Mouse (Mus musculus) T-cell, adult 2 months (primary cell): ENCODE data around the gene Epha6.
A peak's percentile ranks its signal among the peaks of the same experiment; 100 is the strongest.
"Not testable (repeated sequence)": the region's sequence is repeated elsewhere in the genome, so short reads cannot be mapped to it uniquely, and the experiment has no call there.

Source experiments
- DNase-seq: peaks from one replicate; pipeline ENCODE4 v3.0.0; 2022; ENCODE audit warnings: low spot score

Epha6 gene

DNA sequence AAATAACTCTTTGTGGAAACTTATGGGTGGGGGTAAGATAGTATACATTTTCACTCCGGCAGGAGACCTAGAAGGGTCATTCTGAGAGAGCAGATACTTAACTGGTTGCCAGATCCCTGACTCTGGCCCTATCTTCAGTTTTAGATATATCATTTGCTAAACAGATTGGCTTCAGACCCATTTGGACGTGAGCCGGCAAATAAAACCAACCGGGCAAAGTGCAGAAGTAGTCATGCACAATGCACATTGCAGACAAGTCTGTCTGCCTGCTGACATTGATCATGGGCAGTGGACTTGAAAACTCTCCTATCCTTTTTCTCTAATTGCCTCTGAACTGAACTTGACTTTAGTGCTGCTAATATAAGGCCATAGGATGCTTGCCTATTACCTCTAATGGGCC, 681.6 kb downstream of the Epha6 start:
- no peak for DNase-seq

DNA sequence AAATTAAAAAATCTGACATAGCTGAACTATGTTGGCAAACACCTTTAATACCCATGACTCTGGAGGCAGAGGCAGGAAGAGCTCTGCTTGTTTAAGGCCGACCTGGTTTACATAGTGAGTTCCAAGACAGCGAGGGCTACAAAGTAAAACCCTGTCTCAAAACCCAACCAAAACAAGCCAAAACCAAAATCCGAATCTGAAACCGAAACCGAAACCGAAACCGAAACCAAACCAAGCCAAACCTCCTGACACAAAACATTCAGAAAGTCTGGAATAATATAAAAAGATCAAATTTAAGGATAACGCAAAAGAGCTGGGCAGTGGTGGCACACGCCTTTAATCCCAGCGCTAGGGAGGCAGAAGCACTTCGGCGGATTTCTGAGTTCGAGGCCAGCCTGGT, 725.3 kb downstream of the Epha6 start:
- DNase-seq = no peak

DNA sequence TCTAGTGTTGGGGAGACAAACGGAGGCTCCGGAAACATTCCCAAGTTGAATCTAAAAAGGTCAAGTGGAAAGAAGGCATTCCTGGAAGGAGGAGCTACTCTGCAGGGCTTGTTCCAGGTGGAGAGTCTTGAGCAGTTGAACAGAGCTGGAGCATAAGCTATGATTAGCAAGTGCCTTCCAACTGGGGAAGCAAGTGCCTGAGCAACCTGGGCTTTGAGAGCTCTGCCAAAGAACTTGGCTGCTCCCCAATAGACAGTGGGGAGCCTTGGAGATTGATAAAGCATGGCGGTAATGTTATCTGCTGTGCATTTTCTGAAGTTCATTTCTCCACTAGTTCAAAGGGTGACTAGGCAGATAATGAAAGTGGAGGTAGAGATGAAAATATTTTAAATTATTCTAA, 733.5 kb downstream of the Epha6 start:
- no peak for DNase-seq

DNA sequence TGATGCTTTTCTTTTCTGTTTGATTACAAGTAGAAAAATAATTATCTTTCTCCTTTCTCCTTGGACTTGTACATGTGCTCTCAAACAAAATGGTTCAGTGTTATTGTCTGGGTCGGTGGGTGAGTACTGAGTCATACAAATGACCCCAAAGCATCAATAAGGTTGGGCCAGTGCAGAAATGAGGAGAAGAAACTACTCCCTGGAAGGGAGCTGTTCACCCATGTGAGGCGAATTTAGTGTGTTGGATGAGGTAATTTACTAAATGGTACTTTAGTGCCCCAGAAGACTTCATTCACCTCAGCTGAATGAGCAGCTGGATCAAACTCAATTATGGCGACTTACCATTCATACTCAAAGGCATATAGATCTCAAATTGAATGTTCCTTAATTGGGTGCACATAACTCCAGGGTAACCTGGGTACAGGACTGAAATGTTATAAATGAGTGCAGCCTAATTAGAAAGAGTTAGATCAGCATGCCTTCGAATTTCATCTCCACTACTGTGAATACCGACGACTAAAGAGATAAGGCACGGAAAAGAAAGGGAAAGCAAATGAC, 751.1 kb downstream of the Epha6 start:
- DNase-seq = no peak

DNA sequence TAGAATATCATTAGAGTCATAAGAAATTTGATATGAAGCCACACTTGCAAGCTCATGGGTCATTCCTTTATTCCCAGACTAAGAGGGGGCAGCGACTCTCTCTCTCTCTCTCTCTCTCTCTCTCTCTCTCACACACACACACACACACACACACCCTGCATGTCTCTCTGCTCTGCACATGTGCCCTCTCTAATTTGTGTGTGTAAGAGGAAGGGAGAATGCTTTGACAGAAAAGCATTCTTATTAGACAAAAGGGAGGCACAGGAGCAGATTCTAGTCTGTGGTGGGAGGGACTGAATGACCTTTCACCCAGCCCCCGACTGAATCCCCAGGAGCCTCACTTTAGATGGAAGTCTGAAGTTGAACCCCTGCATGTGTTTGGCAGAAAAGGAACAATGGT, 752.6 kb downstream of the Epha6 start:
- no peak for DNase-seq

DNA sequence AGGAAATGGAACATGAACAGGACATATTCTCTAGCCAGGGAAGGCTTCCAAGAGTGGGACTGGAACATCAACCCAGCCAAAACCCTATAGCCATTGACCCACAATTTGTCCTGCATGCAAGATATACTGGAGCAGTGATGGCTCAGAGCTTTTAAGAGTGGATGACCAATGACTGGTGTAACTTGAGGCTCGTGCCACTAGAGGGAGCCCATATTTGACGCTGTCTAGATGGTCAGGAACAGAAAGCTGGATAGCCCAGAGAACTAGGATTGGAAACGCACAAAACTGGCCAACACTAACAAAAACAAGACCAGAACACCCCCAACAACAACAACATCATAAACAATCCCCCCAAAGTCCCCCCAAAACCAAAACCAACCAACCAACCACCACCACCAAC, 758.8 kb downstream of the Epha6 start:
- DNase-seq = no peak

DNA sequence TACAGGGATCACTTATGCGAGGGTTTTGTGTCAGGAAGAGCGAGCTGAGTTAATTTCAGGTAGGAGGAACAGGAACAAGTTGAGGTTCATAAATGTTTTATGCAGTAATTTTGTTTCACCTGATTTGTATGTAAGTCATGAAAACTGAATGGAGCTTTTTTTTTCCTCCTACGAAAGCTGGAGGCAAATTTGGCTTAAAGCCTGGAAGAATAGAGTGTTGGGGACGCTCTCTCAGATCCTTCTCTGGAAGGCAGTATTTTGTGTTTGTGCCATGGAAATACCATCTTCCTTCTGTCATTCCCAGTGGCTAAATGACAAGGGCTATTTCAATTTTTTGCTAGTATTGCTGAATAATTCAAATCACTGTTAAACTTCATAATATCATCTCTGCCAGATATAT, 768.6 kb downstream of the Epha6 start:
- no peak for DNase-seq

DNA sequence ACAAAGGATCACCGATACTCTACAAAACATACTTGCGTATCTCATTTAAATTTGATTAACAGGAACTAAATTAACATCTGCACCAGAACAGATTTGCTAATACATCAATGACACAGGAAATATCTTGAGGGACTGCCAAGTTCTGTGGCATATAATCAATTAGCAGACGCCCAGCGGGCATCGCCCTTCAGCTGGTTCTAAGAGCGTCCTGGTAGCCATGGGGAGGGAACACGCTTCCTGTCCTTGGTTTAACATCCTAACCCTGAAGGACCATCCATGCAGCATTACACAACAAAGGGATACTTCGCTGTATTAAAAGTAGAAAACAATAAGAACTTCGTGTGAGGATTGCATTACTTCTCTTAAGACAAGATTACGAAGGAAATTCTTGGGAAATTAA, 769.0 kb downstream of the Epha6 start:
- DNase-seq = no peak

DNA sequence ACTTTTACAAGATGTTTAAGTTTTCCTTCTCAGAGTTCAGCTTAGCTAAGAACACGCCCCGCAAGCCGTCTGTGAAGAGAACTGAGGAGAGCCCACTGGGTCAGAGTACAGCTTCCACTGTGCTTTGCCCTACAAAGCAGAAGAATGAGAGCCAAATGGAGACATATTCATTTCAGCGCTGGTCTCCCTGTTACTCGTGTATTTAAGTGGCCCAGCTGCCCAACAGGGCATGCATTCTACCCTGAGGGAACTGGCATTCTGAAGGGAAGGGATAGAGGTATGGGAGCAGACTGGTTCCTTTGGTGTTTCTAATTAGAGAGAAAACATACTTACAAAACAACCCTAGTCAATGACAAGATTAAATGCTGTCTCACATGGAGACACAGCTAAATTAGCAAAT, 772.9 kb downstream of the Epha6 start:
- no peak for DNase-seq

DNA sequence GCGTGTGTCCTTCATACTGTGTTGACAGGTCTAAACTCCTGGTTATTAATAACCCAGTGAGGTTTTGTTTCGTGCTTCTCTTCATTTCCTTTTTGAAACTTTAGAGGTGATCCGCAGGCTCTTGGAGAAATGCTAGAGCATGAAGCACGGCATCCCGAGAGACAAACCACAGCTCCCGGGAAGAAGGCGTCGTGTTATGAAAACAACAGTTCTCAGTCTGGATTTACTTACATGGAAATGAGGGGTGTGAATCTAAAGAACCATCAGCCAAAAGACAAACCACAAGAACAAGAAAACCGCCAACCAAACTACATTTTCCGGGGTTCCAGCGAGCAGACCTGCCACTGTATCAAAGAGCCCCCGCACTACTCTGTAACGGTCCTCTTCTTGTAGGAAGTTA, 775.7 kb downstream of the Epha6 start:
- no peak for DNase-seq

DNA sequence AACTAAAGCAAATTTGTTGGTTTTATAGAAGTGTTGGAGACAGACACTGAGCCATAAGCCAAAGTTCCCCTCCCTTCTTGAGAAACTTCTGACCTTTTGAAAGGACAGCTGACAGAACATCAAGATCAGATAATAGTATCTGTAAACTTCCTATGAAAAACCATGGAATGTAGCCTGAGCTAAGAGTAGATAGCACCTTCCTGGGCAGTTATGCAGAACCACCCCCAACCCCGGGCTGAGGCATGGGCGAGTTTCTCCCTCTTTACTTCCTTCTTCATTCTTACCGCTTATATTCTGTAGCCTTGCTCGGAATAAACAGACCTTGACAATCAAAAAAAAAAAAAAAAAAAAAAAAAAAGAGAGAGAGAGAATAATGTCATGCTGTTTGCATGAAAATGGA, 805.5 kb downstream of the Epha6 start:
- DNase-seq = not testable (repeated sequence)

DNA sequence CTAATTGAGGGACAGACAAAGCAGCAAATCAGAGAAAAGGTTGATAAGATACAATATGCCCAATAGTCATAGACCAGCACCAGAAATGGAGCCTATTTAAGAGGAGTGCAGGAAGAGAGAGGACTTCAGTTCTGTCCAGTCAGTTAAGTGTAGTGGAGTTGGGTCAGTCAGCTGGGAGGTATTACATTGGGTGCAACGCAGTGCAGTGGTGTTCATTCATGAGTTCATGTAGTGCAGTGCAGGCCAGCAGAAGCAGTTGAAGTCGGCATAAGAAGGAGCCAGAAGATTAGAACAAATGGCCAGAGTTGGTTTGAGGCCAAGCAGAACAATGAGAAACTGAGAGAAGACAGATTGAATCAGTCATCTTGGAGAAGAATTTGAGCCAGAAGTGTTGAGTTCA, 833.0 kb downstream of the Epha6 start:
- no peak for DNase-seq

DNA sequence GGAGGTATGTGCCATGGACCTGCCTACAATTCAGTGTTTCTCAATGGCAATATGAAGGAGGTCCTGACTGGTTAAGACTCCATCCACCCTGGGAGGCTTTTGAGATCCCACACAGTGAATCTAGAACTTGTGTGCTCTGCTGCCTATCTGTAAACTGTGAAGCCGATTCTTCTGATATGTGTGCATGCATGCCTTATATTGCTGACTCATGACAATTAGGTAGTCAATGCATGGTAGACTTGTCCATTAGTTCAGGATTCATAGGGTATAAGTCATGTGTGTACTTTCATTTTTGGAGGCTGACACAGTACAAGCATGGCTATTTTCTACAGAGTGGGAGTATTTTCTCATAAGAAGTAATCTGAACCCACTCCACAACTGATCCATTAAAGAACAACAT, 834.9 kb downstream of the Epha6 start:
- no peak for DNase-seq

DNA sequence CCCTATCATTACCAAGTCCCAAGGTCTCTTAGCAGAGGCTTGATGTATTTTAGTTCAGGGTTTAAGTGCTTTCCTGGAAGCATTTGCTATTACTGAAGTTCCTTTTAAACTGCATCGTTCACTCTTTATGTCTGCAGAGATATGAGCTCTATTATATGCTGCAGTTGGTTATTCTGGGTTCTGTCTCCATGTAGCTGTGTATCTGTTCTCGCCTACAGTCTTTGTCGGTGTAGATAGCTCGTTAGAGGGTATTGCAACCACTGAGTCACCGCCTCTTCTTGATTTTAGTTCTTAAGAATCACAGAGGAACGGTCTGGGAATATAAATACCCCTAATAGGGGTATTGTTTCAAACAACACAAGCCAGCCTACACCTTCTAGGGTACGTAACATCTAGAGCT, 835.4 kb downstream of the Epha6 start:
- no peak for DNase-seq

DNA sequence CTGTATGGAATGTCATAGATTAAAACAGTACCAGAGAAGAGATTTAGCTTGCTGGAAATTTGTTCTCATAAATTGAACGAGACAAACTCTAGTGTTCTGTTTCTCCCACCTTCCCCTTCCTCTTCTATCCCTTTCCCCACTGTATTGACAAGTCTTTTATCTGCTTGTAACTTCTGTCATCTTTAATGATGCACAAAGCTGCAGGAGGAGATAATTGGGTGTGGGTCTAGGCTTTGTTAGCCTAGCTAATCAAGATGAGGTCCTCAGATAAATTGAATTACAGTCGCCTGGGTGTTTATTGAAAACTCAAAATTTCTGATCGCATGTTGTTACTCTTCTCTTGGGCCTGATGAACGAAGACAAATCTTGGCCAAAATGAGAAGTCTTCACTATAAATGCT, 844.5 kb downstream of the Epha6 start:
- DNase-seq = no peak

DNA sequence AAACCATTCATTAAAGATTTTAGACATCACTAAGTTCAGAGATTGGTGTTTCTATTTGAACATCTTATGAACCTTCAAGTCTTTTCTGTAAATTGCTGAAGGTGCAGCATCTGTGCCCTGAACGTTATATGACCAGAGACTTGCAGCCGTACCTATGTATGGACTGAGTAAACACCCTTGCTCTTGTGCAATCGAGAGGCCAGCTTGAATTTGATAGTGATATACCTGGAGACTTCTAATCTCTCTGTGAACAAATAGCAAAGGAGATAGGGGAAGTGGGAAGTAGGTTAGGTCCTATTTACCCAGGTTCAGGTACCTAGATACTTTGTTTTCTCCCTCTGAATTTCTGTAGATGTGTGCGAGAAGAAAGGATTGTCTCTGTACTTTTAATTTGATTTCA, 854.4 kb downstream of the Epha6 start:
- no peak for DNase-seq

DNA sequence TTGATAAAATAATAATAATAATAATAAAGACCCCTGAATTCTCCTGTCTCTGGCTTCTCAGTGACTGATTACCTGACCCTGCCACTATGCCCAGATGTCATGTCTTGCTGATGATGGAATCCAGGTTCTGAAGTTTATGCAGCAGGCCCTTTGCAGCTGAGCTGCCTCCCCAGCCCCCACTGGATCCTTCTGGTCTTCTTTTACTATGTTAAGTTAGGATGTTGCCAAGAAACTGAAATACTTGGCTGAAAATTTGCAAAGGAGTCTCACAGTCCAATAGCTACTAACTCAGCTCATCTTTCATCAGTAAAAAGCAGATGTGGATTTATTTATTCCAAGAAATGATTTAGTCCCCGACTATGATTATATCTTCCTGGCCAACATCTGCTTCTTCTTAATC, 861.7 kb downstream of the Epha6 start:
- no peak for DNase-seq

DNA sequence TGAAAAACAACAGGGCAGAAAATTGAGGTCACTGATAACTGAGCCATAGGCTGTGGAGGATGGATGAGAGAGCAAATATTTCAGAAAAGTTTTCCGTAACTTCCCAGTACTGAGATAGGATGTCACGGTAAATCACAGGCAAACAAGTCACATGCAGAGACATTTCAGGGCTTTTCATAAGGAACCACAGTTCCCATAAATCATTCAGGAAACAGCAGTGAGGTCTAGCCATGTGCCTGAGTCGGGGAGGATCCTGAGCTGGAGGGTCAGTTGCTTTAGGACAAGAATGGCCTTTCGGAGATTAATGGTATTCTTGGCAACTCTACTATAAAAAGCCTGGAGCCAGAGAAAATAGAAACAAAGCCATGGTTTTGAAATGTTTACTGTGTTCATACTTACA, 889.8 kb downstream of the Epha6 start:
- DNase-seq = no peak

DNA sequence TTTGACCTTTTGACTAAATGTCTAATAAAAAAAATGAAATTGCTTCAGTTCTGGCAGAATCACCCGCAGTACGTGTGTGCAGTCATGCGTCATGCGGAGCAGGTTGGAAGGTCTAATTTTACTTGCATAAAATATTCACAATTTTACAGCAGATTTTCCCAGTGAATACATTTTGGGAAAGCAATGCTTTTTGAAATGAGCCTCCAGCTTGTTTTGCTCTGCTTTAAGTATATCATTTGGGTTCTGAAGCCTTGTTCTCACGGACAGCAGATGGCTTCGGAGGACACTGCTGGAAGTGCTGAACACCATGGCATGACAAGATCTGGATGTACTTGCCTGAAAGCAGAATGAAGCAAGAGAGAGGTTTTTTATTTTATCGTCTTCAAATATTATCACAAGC, 912.1 kb downstream of the Epha6 start:
- no peak for DNase-seq

DNA sequence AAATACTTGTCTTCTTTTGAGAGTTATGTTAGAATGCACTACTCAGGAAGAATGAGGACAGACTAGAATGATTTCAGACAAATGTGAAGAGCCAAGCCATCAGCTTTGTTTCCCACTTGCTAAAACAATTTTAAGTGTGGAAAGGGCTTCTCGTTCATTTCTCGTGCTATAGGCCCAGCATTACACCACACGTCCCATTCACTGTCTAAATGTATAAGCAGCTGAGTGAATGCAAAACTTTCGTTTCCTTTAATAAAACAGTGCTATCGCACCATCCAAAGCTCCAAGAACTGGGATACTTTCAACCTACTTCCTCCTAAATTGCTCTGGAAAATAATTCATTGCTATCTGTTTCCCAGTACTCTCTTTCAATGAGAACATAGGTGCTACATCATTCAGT, 916.2 kb downstream of the Epha6 start:
- no peak for DNase-seq

DNA sequence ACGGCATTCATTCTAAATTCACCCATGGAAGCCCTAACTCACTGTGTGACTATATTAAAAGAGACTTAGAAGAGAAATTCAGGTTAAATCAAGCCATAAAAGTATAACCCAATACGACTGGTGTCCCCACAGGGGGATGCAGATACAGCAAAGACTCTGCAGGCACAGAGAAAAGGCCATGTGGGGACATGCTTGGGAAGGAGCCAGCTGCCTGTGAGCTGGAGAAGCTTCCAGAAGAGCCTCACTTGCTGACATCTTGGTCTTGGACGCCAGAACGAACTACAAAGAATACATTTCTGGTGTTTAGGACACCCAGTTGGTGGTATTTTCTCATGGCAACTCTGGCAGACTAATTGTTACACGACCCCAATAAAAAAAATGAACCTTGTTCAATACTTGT, 920.2 kb downstream of the Epha6 start:
- DNase-seq = no peak

DNA sequence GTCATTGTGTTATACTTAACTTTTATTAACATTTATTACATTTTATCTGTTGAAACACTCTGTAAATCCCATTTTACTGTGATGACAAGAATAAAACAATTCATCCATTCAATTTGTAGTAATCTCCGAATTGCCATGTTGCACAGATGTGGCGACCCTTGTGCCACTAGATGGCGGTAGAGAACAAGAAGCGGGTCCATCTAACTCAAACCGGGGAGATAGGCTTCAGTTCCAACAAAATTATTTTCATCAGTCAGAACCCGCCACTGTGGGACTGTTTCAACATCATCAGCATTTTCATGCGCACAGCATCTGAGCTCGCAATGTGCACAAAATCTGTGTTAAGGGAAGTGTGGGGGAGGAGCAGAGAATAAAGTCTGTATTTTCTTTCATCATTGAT, 921.9 kb downstream of the Epha6 start:
- peak; percentile 8 for DNase-seq

DNA sequence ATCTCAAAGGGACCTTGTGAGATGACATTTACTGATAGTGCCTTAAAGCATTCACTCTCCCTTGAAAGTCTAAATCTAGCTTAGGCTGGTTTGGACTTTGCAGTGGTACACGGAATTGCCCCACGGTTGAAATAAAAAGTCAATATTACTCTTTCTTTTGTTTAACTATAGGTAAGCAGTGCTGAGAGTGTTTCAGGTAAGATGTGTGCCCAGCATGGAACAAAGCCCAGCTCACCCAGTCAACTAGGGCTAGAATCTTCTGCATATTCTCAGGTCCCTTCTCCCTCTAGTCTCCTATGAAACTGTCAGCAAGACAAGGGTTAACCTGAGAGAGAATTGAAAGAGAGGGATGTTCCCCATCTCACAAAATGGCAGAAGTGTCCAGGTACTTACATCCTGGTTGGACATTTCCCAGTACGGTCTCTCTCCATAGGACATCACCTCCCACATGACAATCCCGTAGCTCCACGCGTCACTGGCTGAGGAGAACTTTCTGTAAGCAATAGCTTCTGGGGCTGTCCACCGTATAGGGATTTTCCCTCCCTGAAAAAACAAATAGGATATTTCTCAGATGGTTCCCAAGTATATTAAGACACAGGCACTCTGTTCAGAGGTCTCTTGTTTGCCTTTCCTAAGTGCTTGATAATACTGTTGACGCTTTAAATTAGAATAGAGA, 923.0 kb downstream of the Epha6 start:
- DNase-seq = no peak

DNA sequence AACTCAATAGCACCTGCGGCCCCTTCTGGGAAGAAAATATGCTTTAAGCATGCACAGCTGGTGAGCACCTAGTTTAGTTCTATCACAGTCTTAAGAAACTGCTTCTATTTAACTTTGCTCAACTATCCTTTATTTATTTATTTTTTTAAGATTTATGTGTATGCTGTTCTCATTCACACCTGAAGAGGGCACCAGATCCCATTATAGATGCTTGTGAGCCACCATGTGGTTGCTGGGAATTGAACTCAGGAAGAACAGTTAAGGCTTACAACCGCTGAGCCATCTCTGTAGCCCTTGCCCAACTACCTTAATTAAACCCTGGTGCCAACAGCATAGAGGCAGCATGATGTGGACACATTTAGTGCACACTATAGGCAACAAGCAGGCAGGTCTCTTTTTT, 938.4 kb downstream of the Epha6 start:
- no peak for DNase-seq

DNA sequence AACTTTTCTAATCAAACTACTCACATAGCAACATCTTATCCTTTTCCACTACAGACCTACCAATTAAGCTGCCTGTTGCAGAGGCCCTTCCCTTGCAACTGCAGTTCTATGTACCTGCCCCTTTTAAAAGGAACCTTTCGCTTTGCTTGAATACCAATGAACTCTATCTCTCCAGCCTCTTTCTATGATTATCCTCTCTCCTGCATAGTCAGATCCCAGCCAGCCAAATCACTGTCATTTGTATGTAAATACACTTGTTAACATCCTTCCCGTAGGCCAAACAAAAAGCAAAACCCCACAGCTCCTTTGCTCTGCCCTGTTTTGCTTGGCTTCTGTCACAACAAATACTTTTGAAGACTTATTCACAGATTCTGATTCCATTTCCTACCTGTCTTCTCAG, 961.6 kb downstream of the Epha6 start:
- DNase-seq = no peak
